Mouse (Mus musculus) splenic B cell, adult 2 months (primary cell): Measurements from ENCODE around the gene Cdc42ep4.
A peak's percentile ranks its signal among the peaks of the same experiment; 100 is the strongest.

Experiments used
- DNase-seq: peaks from one replicate; pipeline ENCODE4 v3.0.0-alpha.2; 2011; ENCODE audit warnings: low read depth, low spot score
- H3K27me3 ChIP-seq: 2 replicates; pipeline ENCODE4 v1.6.1; 2012; ENCODE audit warnings: mild to moderate bottlenecking, low read length, moderate library complexity, mixed read lengths; ENCODE audit not compliant: control insufficient read depth, poor library complexity, insufficient read depth, severe bottlenecking
- H3K36me3 ChIP-seq: 2 replicates; pipeline ENCODE4 v1.6.1; 2012; ENCODE audit warnings: mild to moderate bottlenecking, low read length, moderate library complexity, mixed read lengths; ENCODE audit not compliant: control insufficient read depth, poor library complexity, insufficient read depth, severe bottlenecking

The Cdc42ep4 gene

DNA sequence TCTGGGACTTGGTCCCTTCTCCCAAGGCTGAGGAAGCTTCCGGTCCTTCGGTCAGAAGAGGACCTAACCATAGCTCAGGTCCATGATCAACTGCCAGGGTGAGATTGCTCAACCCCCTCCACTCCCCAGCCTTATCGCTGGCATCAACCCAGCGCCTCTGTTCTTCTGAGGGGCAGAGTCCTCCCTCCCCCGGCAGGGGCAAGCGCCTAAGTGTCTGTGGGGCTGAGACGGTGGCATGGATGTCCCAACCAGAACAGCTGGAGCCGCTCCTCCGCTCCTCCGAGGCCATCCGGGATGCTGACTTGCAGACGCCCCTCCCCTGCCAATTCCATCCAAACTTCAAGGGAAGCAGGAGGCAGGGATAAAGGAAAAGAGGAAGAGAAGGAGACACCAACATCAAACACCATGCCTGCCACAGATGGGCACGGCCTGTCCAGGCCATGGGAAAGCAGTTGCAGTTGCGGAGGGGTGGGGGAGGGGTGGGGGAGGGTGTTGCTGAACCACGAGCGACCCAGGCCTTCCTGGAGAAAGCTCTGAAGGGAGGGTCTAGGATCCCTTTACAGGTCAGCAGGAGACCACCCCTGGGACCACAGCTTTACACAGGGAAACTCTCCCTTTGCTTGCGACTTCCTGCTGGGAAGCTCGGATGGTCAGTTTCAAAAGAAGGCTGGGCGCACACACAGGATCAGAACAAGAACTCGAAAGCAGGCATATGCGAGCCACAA lies 2.7 kb downstream of the Cdc42ep4 start:
- H3K36me3 ChIP-seq: no peaks in the 10 kb centered on the region
- DNase-seq: no peak
- H3K27me3 ChIP-seq: no peaks in the 10 kb centered on the region

DNA sequence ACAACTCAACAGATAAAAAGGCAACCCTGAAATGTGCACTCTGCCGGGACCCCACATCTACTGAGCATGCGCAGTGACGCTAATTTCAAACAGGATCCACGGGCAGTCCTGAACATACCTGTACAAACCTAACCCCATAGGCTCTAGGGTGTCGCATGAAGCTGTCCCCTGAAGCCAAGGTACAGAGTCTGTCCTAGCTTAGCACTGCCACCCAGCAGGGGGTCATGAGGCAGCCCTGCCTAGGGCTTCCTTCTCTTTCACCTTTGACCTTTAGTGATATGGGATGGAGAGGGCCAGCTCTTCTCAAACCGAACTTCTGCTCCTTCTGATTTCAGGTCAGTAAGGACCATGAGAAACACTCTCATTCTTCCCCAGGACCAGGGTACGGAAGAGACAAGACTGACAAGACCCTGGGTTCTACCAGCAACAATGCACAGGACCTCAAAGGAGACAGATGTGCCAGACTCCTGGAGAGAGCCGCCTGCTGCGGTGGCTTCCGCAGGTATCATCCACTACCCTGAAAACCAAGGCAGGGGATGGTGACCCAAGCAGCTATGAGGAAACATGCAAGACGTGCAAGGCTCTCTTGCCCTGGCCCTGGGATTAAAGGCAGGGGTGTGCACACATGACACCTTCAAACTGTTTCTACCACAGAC lies 3.8 kb downstream of the Cdc42ep4 start:
- H3K27me3 ChIP-seq: no peaks in the 10 kb centered on the region
- no peak for DNase-seq
- H3K36me3 ChIP-seq: no peaks in the 10 kb centered on the region

DNA sequence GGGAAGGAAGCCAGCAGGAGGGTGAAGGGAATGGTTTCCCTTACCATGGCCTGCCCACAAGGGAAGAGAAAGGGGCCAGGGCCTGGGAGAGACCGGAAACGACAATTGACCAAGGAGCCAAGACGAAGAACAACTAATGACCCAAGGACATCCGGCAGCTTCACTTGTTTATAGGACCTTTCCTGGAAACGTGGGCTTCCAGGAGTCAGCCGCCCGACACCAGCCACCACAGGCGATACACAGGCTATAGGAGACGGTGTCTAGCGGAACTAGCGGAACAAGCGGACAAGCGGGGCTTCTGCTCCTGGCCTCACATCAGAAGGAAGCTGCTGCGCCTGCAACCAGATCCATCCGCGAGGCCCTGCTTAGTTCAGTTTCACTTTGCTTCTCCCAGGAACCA lies 4.6 kb downstream of the Cdc42ep4 start:
- peak; percentile 19 for DNase-seq
- no peaks in the 10 kb centered on the region for H3K27me3 ChIP-seq
- H3K36me3 ChIP-seq: no peaks in the 10 kb centered on the region

DNA sequence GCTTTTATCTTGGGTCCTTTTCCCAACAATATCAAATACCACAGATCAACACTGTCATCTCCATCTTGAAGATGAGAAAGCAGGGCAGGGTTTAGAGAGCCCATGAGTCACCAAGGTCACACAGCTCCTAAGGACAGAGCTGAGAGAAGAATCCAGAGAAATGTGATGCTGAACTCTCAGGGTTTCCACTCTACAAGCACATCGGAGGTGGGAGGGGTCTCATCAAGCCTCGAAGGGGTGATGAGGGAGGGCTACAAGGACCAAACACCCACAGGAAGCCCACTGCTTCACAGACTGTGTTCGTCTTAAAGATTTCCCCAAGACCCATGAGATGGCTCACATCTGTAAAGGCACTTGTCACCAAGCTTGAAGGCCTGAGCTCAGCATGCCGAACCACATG lies 5.7 kb downstream of the Cdc42ep4 start:
- no peaks in the 10 kb centered on the region for H3K36me3 ChIP-seq

DNA sequence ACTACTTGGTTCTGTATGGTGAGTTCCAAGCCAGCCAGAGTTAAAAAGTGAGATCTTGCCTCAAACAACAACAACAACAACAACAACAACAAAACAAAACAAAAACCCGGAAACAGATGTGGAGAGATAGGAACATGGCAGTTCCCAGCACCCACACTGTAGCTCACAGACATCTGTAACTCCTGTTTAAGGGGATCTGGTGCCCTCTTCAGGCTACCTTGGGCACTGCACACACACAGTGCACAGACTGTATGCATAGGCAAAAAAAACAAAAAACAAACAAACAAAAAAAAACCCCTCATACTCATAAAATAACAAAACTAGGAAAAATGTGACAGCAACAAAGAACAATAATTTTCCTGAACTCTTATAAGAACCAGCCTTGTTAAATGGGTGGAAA lies 8.7 kb downstream of the Cdc42ep4 start:
- DNase-seq: peak; percentile 15
- Histone ChIP-seq H3K27me3 (no peaks in the 10 kb centered on the region), H3K36me3 (no peaks in the 10 kb centered on the region)

More for the DNA sequence above, 5.7 kb downstream of the Cdc42ep4 start:
- no peaks in the 10 kb centered on the region for H3K27me3 ChIP-seq
- DNase-seq: no peak

DNA sequence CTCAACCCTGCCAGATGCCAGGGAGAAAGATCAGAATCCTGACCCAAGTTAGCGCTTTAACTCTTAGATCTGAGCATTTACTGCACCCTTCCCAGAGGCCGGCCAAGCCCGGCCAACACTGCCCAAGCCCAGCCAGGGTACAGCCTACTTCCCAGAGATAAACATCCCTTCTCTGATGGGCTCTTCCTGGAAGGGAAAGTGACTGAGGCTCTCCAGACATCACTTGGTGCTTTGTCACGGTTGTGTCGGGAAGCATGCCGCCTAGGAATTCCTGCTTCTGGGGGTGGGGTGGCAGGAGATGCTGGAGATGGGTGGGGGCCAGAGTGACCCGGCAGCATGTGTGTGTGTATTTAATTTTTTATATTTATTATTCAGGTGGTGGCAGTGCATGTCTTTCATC lies 11.6 kb downstream of the Cdc42ep4 start:
- DNase-seq: no peak
- Histone ChIP-seq H3K36me3 (no peaks in the 10 kb centered on the region), H3K27me3 (no peaks in the 10 kb centered on the region)

DNA sequence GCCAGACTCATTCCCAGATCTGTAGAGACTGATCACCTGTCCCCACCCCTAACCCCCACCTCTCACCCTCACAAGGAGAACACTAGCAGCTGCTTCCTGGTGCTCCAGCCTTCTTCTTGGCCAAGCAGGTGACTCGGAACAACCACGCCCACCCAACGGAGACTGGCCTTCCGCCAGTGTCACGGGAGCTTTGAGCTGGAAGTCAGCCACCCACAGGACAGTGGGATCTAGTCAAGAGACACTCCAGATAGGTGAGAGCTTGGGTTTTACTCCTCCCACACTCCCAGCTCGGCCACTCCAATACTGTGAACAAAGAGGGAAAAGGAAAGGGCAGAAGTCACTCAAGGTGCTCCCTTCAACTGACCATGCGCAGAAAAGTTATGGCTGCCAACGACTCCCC lies 12.5 kb downstream of the Cdc42ep4 start:
- no peak for DNase-seq
- no peaks in the 10 kb centered on the region for H3K27me3 ChIP-seq
- no peaks in the 10 kb centered on the region for H3K36me3 ChIP-seq

DNA sequence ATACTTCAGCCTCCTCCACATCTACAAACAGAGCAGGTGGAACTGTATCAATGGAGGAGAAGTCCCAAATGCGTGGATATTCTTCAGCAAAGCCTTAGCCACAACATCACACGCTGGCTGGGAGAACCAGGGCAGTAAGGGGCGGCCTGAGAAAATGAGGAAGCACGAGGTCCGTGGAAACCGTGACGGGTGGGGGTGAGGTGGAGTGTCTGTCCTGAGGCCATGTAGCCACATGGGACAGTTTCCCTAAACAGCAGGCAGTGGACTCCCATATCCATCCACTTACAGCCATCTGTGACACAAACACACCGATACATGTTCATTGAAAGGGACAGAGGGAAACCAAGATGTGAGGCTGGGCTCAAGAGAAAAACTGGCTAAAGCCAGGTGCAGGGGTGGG lies 13.8 kb downstream of the Cdc42ep4 start:
- Histone ChIP-seq H3K27me3 (no peaks in the 10 kb centered on the region), H3K36me3 (no peaks in the 10 kb centered on the region)
- DNase-seq: no peak

DNA sequence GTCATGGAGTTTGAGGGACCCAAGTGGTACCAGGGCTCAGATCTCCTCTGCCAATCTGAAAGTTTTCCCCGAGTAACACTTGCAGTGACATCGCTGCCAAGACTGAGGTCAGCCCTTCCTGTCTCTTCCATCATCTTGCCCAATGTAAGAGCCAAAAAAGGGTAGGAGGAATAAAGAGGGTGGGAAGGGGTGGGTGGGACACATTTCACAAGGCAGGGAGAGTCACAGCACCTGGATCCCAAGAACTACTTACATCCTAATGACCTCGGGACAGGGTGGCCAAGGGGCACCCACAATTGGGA lies 14.2 kb downstream of the Cdc42ep4 start:
- Histone ChIP-seq H3K27me3 (no peaks in the 10 kb centered on the region), H3K36me3 (no peaks in the 10 kb centered on the region)
- no peak for DNase-seq

DNA sequence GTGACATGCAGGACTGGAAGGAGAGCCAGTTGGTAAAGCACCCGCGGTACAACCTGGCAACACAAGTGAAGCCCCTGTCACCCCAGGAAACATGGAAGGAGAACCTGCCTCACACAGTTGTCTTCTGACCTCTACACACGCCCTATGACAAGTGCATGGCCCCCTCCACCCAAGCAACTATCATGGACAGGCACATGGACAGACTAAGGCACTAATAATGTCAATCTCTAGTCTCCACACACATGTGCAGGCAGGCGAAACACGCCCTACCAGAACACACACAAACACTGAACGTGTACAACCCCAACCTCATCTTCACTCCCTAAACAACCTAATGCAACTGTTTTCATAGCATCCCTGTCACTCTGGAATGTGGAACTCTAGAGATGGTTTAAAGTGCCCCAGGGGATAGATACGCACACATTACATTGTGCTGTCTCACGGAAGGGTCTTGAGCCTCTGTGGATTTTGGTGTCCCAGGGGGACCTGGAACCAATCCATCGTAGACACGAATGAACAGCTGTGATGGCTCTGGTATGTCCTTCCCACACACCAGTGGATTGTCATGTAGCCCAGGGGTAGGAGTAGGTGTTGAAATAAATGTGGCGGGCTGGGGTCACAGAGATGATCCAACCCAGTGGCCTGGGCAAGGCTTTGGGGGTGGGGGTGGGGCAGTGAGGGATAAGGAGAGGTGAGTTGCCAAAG lies 14.7 kb downstream of the Cdc42ep4 start:
- DNase-seq: no peak
- Histone ChIP-seq H3K36me3 (no peaks in the 10 kb centered on the region), H3K27me3 (no peaks in the 10 kb centered on the region)

DNA sequence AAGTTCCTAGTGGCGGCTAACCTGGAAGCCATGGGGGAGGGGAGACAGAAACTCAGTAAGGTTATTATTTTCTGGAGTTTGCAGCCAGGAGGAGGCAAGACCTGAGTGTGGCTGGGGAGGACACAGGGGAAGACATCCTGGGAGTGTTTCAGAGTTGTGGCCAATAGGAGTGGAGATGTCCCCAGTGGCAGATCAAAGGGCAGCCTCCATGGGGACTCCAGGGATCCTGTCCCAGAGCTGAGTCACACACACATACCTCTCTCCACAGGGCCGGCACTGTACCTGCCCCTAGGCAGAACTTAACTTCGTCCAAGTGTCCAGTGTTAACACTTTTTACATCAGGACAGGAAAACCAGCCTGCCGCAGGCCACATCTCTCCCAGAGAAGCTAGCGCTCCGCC lies 16.5 kb downstream of the Cdc42ep4 start:
- no peak for DNase-seq
- H3K36me3 ChIP-seq: no peaks in the 10 kb centered on the region
- H3K27me3 ChIP-seq: no peaks in the 10 kb centered on the region

DNA sequence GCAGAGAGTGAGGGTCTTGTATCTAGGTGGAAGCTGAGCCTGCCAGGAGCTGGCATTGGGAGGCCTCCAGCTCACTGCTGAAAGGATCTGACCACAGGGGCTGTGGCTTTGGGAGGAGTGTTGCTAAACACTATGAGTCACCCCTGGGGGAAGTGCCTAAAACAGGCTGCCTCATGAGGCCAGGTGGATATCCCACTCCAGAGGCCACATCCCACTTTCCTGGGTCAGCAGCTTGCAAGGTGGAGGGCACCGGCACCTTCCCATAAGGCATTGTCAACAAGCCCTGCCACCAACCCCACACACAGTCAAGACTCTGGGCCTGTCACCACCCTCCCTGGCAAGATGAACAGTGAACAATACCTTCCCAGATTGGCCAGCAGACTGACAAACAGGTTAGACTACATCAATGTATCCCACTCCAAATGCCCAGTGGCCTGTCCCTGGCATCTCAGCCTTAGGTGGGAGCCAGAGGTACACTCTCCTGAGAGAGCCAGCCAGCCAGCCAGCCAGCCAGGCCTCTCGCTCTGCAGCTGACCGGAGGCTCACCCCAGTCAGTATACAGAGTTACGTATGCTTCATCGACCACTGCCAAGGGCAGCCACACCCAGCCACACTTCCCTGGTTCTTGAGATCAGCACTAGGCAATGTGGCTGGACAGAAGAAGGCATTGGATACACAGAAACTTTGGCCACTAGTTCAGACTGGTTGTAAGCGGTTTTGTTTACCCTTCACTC lies 17.9 kb downstream of the Cdc42ep4 start:
- DNase-seq: no peak
- no peaks in the 10 kb centered on the region for H3K36me3 ChIP-seq
- no peaks in the 10 kb centered on the region for H3K27me3 ChIP-seq

DNA sequence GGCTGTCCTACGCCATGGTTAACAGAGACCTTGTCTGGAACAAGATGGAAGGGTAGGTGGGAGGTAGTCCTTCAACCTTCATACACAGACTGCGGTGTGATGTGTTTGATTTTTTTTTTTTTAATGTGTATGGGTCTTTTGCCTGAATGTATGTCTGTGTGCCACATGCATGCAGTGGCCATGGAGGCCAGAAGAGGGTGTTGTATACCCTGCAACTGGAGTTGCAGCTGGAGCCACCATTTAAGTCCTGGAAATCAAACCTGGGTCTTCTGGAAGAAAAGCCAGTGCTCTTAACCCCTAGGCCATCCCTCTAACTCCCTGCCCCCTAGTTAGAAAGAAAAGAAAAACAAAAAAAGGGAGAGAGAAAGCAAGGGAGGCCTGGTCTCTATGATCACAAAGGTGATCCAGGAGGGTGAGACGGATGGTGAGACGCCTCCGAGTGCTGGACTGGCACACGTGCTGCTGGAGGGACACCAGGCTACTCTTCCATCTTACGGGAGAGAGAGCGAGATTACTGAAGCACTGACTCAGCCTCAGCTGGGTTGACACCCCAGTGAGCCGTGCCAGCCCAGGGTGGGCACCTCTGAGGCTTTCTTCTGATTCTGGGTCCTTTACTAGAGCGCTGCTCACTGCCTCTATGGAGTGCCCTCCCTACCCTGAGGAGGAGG lies 19.6 kb downstream of the Cdc42ep4 start:
- Histone ChIP-seq H3K36me3 (no peaks in the 10 kb centered on the region), H3K27me3 (no peaks in the 10 kb centered on the region)
- no peak for DNase-seq

DNA sequence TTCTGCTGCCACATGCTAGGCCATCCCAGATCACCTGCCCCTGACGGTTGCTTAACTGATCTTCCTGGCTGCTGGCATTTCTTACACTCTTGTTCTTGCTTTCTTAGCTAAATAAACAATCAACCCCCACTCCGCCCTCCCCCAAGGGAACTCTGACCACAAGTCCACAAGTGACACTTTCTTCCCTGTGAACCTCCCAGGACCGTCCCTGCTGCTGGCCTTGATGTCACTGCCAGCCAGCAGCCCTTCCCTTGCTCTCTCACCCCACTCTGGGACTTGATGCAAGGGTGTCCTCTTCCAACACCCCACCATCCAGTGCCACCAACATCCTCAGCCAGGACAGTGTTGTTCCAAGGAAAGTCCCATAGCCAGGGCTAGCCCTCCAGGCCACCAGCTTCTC lies 20.8 kb downstream of the Cdc42ep4 start:
- H3K36me3 ChIP-seq: no peaks in the 10 kb centered on the region
- no peak for DNase-seq
- no peaks in the 10 kb centered on the region for H3K27me3 ChIP-seq
